Mouse (Mus musculus): Measurements from ENCODE around the gene Hist2h3c1. TPM values are rescaled to one million over a fixed set of nuclear protein-coding genes. Genes with fewer than 3 reads are reported as not detected.
"Not testable (repeated sequence)": the region's sequence is repeated elsewhere in the genome, so short reads cannot be mapped to it uniquely, and the experiment has no call there.

Gene Hist2h3c1
- polyA plus RNA-seq (2014; fragmentation: Nextera tagmentation; extraction: Ambion mirVana), result 0.18 and 1.6 TPM in 2 replicates

- Histone ChIP-seq H3K4me3 (replicated peaks; ENCODE audit: low read length) (peak within 1 kb of the TSS; percentile 28), H3K9ac (peak within 1 kb of the TSS; percentile 40), H3K27ac (0 out of 2 replicates have a peak within 1 kb of the TSS, but pooled peaks have one; percentile 47), H3K4me1 (replicated peaks; ENCODE audit: control insufficient read depth, insufficient read depth, low read length) (peaks cover 15% of the 10 kb centered on the region; the same call in 1 of the 2 replicates), H3K4me2 (replicated peaks) (peak within 1 kb of the TSS; percentile 46)
- H3K27me3 ChIP-seq (ENCODE audit: control insufficient read depth, insufficient read depth, low read length); H3K36me3 ChIP-seq (replicated peaks; ENCODE audit: control insufficient read depth, insufficient read depth); H3K9me3 ChIP-seq (ENCODE audit: control insufficient read depth, low read length); DNase-seq (ENCODE audit: low spot score): not testable (repeated sequence)
- WGBS, result no CpG with 5 or more reads among the region's 47 CpGs
- peak; percentile 90 for ATAC-seq (ENCODE audit: low FRiP score)
Measured at GRCm38 (mm10) chr3:96246427-96246856, at the start of gene Hist2h3c1. Gene Hist2h3c1, plus strand, starts transcription at chr3:96246685.

GRCm38 (mm10) chr3:96197129-96197749 is 49.2 kb upstream of the Hist2h3c1 start:
- Histone ChIP-seq H3K9ac (peak overlapping the region; percentile 81), H3K4me3 (replicated peaks; ENCODE audit: low read length) (peak overlapping the region; percentile 53), H3K4me2 (replicated peaks) (peak overlapping the region; percentile 76), H3K36me3 (replicated peaks; ENCODE audit: control insufficient read depth, insufficient read depth) (peaks cover 26% of the 10 kb centered on the region), H3K9me3 (ENCODE audit: control insufficient read depth, low read length) (no peaks in the 10 kb centered on the region), H3K27me3 (ENCODE audit: control insufficient read depth, insufficient read depth, low read length) (no peaks in the 10 kb centered on the region), H3K4me1 (replicated peaks; ENCODE audit: control insufficient read depth, insufficient read depth, low read length) (peaks cover 16% of the 10 kb centered on the region), H3K27ac (peak overlapping the region; percentile 97)
- DNase-seq (ENCODE audit: low spot score) (peak; percentile 92), ATAC-seq (ENCODE audit: low FRiP score) (peak; percentile 94)
- under 1% methylated on average over 50 of the region's 50 CpGs for WGBS

- Histone ChIP-seq H3K9ac (peak overlapping the region; percentile 81), H3K27me3 (ENCODE audit: control insufficient read depth, insufficient read depth, low read length) (no peaks in the 10 kb centered on the region), H3K4me1 (replicated peaks; ENCODE audit: control insufficient read depth, insufficient read depth, low read length) (peaks cover 16% of the 10 kb centered on the region), H3K4me3 (replicated peaks; ENCODE audit: low read length) (peak overlapping the region; percentile 53), H3K27ac (peak overlapping the region; percentile 44; the same call in 1 of the 2 replicates), H3K4me2 (replicated peaks) (peak overlapping the region; percentile 76), H3K9me3 (ENCODE audit: control insufficient read depth, low read length) (no peaks in the 10 kb centered on the region), H3K36me3 (replicated peaks; ENCODE audit: control insufficient read depth, insufficient read depth) (peaks cover 17% of the 10 kb centered on the region)
- DNase-seq (ENCODE audit: low spot score) (peak; percentile 60), ATAC-seq (ENCODE audit: low FRiP score) (peak; percentile 32; the same call in 1 of the 2 replicates)
- WGBS, result 5% methylated on average over 6 of the region's 6 CpGs
Measured at GRCm38 (mm10) chr3:96198181-96198580, 48.3 kb upstream of the Hist2h3c1 start.

GRCm38 (mm10) chr3:96198601-96199251 is 47.8 kb upstream of the Hist2h3c1 start:
- ATAC-seq (ENCODE audit: low FRiP score); DNase-seq (ENCODE audit: low spot score); H3K27me3 ChIP-seq (ENCODE audit: control insufficient read depth, insufficient read depth, low read length); H3K27ac ChIP-seq; H3K4me3 ChIP-seq (replicated peaks; ENCODE audit: low read length); H3K9me3 ChIP-seq (ENCODE audit: control insufficient read depth, low read length); H3K9ac ChIP-seq: not testable (repeated sequence)
- 41% methylated on average over 6 of the region's 8 CpGs for WGBS
- Histone ChIP-seq H3K4me1 (replicated peaks; ENCODE audit: control insufficient read depth, insufficient read depth, low read length) (peaks cover 16% of the 10 kb centered on the region), H3K36me3 (replicated peaks; ENCODE audit: control insufficient read depth, insufficient read depth) (peaks cover 11% of the 10 kb centered on the region), H3K4me2 (replicated peaks) (peak overlapping the region; percentile 76)

- no peaks in the 10 kb centered on the region for H3K9me3 ChIP-seq (ENCODE audit: control insufficient read depth, low read length)
- no peak overlapping the region for H3K4me2 ChIP-seq (replicated peaks)
- no peak overlapping the region for H3K4me3 ChIP-seq (replicated peaks; ENCODE audit: low read length)
- H3K9ac ChIP-seq, result no peak overlapping the region
- no peak for DNase-seq (ENCODE audit: low spot score)
- ATAC-seq (ENCODE audit: low FRiP score), result no peak
- peaks cover 1% of the 10 kb centered on the region; the same call in 1 of the 2 replicates for H3K36me3 ChIP-seq (replicated peaks; ENCODE audit: control insufficient read depth, insufficient read depth)
- 76% methylated on average over 2 of the region's 2 CpGs for WGBS
- no peaks in the 10 kb centered on the region for H3K27me3 ChIP-seq (ENCODE audit: control insufficient read depth, insufficient read depth, low read length)
- H3K27ac ChIP-seq, result no peak overlapping the region
- H3K4me1 ChIP-seq (replicated peaks; ENCODE audit: control insufficient read depth, insufficient read depth, low read length), result peaks cover 16% of the 10 kb centered on the region
Measured at GRCm38 (mm10) chr3:96199731-96200130, 46.8 kb upstream of the Hist2h3c1 start.

GRCm38 (mm10) chr3:96207819-96208218 is 38.7 kb upstream of the Hist2h3c1 start:
- Histone ChIP-seq H3K4me1 (replicated peaks; ENCODE audit: control insufficient read depth, insufficient read depth, low read length) (no peaks in the 10 kb centered on the region), H3K4me3 (replicated peaks; ENCODE audit: low read length) (no peak overlapping the region), H3K9ac (no peak overlapping the region), H3K4me2 (replicated peaks) (no peak overlapping the region), H3K36me3 (replicated peaks; ENCODE audit: control insufficient read depth, insufficient read depth) (no peaks in the 10 kb centered on the region), H3K9me3 (ENCODE audit: control insufficient read depth, low read length) (no peaks in the 10 kb centered on the region), H3K27me3 (ENCODE audit: control insufficient read depth, insufficient read depth, low read length) (no peaks in the 10 kb centered on the region), H3K27ac (no peak overlapping the region)
- 88% methylated on average over 3 of the region's 3 CpGs for WGBS
- DNase-seq (ENCODE audit: low spot score) (no peak), ATAC-seq (ENCODE audit: low FRiP score) (no peak)

GRCm38 (mm10) chr3:96209242-96209641 is 37.2 kb upstream of the Hist2h3c1 start:
- 23% methylated on average over 15 of the region's 15 CpGs for WGBS
- H3K27me3 ChIP-seq (ENCODE audit: control insufficient read depth, insufficient read depth, low read length), result no peaks in the 10 kb centered on the region
- H3K9me3 ChIP-seq (ENCODE audit: control insufficient read depth, low read length), result no peaks in the 10 kb centered on the region
- no peak for DNase-seq (ENCODE audit: low spot score)
- H3K4me1 ChIP-seq (replicated peaks; ENCODE audit: control insufficient read depth, insufficient read depth, low read length), result no peaks in the 10 kb centered on the region
- no peaks in the 10 kb centered on the region for H3K36me3 ChIP-seq (replicated peaks; ENCODE audit: control insufficient read depth, insufficient read depth)
- ATAC-seq (ENCODE audit: low FRiP score), result no peak
- no peak overlapping the region for H3K4me2 ChIP-seq (replicated peaks)
- no peak overlapping the region for H3K27ac ChIP-seq
- no peak overlapping the region for H3K4me3 ChIP-seq (replicated peaks; ENCODE audit: low read length)
- H3K9ac ChIP-seq, result no peak overlapping the region

GRCm38 (mm10) chr3:96219191-96219641 is 27.3 kb upstream of the Hist2h3c1 start:
- no peak for DNase-seq (ENCODE audit: low spot score)

GRCm38 (mm10) chr3:96219661-96220130 is 26.8 kb upstream of the Hist2h3c1 start, which contains the start of the genes Bola1 and Hist2h2ab:
Gene Bola1, minus strand, starts transcription at chr3:96219709.
Gene Hist2h2ab, plus strand, starts transcription at chr3:96219865.
- Histone ChIP-seq H3K27ac (peak within 1 kb of the TSS; percentile 96), H3K27me3 (ENCODE audit: control insufficient read depth, insufficient read depth, low read length) (no peaks in the 10 kb centered on the region), H3K9me3 (ENCODE audit: control insufficient read depth, low read length) (no peaks in the 10 kb centered on the region), H3K4me3 (replicated peaks; ENCODE audit: low read length) (peak within 1 kb of the TSS; percentile 54), H3K4me1 (replicated peaks; ENCODE audit: control insufficient read depth, insufficient read depth, low read length) (peaks cover 29% of the 10 kb centered on the region), H3K36me3 (replicated peaks; ENCODE audit: control insufficient read depth, insufficient read depth) (no peaks in the 10 kb centered on the region), H3K4me2 (replicated peaks) (peak within 1 kb of the TSS; percentile 89), H3K9ac (peak within 1 kb of the TSS; percentile 78)
- WGBS, result under 1% methylated on average over 37 of the region's 37 CpGs
- peak; percentile 89 for DNase-seq (ENCODE audit: low spot score)
- ATAC-seq (ENCODE audit: low FRiP score), result peak; percentile 94

More at GRCm38 (mm10) chr3:96219191-96219641, 27.3 kb upstream of the Hist2h3c1 start:
- Histone ChIP-seq H3K4me3 (replicated peaks; ENCODE audit: low read length) (peak overlapping the region; percentile 54), H3K4me1 (replicated peaks; ENCODE audit: control insufficient read depth, insufficient read depth, low read length) (peaks cover 29% of the 10 kb centered on the region), H3K27me3 (ENCODE audit: control insufficient read depth, insufficient read depth, low read length) (no peaks in the 10 kb centered on the region), H3K27ac (peak overlapping the region; percentile 96), H3K4me2 (replicated peaks) (peak overlapping the region; percentile 89), H3K36me3 (replicated peaks; ENCODE audit: control insufficient read depth, insufficient read depth) (no peaks in the 10 kb centered on the region), H3K9me3 (ENCODE audit: control insufficient read depth, low read length) (no peaks in the 10 kb centered on the region), H3K9ac (peak overlapping the region; percentile 78)
- ATAC-seq (ENCODE audit: low FRiP score), result peak; percentile 15; the same call in 1 of the 2 replicates
- under 1% methylated on average over 12 of the region's 12 CpGs for WGBS
